Mouse (Mus musculus) 416B (cell line): ENCODE data around the gene Plxna3.

Experiments used
- DNase-seq: peaks from one replicate; pipeline ENCODE4 v3.0.0; 2011; ENCODE audit warnings: low read depth

Gene Plxna3

GRCm38 (mm10) chrX:74368209-74368909 lies 39.5 kb downstream of the Plxna3 start:
- peak; percentile 65 for DNase-seq

- peak; percentile 95 for DNase-seq
These were observed 44.2 kb downstream of the Plxna3 start, which contains the start of the genes Ubl4a and Slc10a3 for GRCm38 (mm10) chrX:74372888-74373549. Ubl4a (minus strand) TSS chrX:74373218. Slc10a3 (minus strand) TSS chrX:74373349.

GRCm38 (mm10) chrX:74384451-74384850 lies 55.6 kb downstream of the Plxna3 start:
- no peak for DNase-seq

DNA sequence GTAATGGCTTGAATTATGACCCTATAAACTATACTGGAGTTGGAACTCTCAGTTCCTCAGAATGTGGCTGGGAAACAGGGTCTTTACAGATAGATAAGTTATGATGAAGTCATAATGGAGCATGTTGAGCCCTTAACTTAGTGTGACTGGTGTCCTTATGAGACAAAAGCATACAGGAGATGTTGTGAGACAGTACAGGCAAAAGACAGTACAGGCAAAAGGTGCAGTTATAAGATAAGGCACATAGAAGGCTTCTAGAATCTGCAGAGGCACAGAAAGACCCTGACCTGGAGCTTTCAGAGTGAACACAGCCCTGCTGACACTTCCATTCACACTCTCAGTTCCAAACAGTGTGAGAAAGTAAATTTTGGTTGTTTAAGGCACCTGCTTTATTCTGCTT lies 59.3 kb downstream of the Plxna3 start:
- DNase-seq, result no peak

GRCm38 (mm10) chrX:74392535-74393443 lies 63.9 kb downstream of the Plxna3 start, which contains the start of the genes Fam3a and Ikbkg:
Fam3a (minus strand) TSS chrX:74393272.
Ikbkg (plus strand) TSS chrX:74393290.
- peak; percentile 92 for DNase-seq
